Mouse (Mus musculus) adrenal gland, postnatal 14 days (tissue): ENCODE measurements at regions not wholly inside any gene's neighbourhood (a gene's known extent, or its start where the extent isn't known, plus 50 kb on each side); places are given as distances from the start of the nearest gene placed in this dataset.
A peak's percentile ranks its signal among the peaks of the same experiment; 100 is the strongest.

Experiments used
- DNase-seq: peaks from one replicate; pipeline ENCODE4 v3.0.0; 2021; ENCODE audit warnings: mixed read lengths

- no peak for DNase-seq
Observed at GRCm38 (mm10) chr5:29870537-29870936, 134.8 kb upstream of the Gm5129 start.

DNA sequence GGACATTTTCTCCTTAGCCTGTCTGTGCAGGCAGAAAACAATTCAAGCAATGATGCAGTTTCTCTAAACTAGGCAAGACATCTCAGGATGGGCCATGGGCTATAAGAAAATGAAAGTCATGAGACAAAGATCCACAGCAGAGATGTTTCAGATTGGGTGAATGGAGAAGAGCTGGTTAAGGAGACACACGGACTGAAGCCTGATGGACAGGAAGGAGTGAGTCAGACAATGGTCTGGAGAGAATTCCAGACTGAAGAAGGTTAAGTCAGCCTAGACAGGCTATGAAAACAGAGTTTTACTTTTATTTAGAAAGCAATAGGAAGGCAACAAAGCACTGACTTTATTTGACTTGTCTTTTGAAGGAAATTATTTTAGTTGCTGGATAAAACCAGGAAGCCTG, 137.5 kb upstream of the Il6 start:
- DNase-seq: no peak

DNA sequence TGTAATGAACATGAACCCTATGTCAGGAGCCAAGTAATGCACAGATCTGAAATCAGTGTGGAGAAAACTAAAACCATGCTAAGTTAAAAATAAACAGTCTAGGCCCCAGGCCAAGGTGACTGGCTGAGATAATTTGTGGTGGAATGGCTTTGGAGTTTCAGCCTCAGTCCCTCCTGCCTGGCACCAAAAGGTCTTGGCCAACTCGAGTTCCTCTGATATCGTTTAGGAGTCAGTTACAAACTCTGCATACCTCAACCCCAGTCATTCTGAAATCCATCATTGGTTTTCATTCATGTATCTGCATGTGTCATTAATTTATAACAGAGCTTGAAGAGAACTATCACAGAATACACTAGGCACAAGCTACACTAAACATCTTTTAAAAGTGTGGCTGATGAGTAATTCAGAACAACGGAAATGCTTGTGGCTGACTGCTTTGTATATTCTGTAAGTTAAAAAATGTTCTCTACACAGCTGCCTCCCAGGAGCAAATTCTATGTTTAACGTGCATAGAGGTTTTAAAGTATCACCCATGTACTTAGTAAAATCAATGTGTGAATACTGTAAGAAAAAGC, 125.6 kb upstream of the Il6 start:
- peak; percentile 22 for DNase-seq

GRCm38 (mm10) chr5:29892344-29892743, 120.6 kb upstream of the Il6 start:
- DNase-seq: no peak

DNA sequence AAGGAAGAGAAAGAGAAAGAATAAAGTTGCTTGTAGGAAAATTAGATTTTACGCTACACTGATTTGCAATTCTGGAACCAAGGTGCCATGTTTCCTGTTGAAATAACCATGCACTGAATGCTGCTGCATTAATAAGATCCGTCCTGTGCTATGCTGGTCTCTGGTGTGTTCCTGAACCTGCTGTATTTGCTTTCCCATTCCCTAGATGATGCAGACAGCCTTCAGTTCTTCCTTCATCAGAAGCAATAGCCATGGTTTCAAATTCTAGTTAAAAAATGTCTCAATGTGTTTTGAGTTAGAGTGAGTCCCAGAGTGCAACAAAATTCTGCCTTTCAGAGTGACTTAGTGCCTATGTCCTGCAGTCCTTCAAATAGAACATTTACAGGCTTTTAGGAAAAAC, 120.1 kb upstream of the Il6 start:
- DNase-seq: no peak

DNA sequence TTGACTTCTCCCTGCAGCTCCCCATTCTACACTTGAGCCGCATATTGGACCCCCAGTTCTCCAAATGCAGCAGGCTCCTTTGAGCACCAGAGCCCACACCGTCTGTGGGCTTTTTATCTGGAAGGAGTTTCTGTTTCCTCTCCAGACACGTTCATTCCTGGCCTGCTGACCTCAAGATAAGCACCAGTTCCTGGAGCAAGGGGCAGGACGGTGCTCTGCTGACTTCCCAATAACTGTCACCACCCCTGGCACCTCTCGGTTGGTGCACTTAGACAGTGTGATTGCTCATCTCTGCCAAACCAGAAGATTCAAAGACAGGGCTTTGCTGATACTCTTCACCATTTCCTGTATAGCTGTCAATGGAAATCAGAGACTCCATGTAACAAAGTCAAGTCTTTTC, 119.1 kb upstream of the Il6 start:
- peak; percentile 16 for DNase-seq

GRCm38 (mm10) chr5:29894606-29895595, 118.0 kb upstream of the Il6 start:
- peak; percentile 10 for DNase-seq

- DNase-seq: no peak
Observed at GRCm38 (mm10) chr5:29897617-29898016, 115.3 kb upstream of the Il6 start.

- no peak for DNase-seq
Observed at GRCm38 (mm10) chr5:29901716-29902115, 111.2 kb upstream of the Il6 start.

DNA sequence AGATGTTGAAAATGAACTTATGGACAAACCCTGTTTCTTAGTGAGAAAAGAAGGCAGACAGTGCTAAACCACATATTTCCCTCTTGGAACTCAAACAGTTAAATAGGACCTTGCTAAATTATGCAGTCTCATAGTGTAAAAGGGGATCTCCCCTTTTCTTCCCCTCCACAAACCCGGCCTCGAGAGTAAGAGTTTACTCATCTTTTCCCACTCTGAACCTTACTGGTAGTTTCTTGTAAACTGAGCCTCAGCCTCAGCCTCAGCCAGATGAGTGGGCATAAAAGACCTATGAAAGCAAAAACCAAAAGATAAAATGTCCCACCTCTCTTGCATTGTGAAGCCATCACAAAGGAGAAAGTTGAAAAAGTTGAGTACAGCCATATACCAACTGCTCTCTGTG, 92.6 kb upstream of the Il6 start:
- no peak for DNase-seq

GRCm38 (mm10) chr5:29925527-29925926, 87.4 kb upstream of the Il6 start:
- DNase-seq: peak; percentile 25

DNA sequence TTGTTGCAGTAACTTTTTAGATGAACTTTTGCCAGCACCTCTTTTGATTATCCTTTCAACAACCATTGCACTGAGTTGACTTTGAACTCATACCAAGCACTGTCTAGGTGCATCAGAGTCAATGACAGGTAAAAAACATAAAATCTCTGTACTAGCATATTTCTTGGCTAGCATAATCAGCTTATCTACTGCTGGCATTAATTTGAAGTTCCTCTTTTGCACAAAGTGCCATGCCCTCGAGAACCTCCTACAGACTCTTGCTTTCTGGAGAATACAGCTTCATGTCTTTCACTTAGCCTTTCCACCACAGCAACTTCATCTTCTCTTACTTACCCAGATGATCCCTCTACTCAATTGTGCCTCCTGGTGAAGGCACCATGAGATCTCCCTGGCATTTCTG, 85.3 kb upstream of the Il6 start:
- no peak for DNase-seq

DNA sequence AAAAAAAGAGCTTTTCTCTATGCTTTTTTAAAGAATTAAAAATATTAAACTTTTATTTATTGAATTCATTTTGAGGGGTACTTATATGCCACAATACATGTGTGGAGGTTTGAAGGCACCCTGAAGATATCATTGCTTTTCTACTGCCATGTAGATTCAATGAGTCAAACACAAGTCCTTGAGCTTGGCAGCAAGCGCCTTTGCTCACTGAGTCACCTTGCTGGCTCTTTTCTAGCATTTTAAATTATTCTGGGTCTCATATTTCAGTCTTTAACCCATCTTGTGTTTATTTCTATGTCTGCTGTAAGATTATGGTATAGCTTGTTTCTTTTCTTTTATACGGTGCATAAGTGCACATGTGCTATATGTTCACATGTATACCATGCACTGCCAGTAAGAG, 83.5 kb upstream of the Il6 start:
- no peak for DNase-seq

DNA sequence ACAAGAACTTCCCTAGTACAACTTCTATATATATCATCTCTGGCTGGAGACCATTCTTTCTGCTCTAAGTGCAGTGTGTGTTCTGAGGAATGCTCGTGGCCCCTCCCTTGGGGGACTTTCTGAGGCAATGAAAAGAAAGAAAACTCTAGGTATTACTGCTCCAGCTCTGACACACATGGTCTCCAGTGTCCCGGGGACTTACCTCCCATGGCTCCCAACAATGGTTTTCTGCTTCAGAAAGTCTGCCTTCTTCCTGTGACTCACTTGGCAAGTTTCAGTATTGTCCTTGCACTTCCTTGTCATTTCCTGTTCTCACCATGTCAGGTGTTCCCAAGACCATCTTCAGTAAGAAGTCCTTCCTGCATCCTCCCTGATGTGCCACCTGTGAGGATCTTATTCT, 65.7 kb upstream of the Il6 start:
- DNase-seq: no peak

DNA sequence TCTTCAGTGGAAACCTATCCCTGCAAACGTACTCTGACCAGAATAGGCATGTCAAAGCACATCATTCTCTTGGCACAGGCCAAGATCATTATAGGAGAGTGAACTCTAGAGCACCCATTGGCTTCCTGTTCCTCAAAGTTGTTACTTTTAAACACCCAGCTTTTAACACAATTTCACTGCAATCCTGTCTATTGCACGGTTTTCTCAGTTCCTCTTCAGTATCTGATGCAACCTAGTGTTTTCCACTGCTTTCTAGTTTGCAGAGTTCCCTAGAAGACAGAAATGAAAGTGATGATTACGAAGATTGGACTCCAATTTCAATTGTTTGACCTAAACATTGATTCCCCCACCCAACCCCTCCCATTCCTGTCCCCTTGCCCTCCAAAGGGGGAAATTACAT, 64.8 kb upstream of the Il6 start:
- DNase-seq: no peak

DNA sequence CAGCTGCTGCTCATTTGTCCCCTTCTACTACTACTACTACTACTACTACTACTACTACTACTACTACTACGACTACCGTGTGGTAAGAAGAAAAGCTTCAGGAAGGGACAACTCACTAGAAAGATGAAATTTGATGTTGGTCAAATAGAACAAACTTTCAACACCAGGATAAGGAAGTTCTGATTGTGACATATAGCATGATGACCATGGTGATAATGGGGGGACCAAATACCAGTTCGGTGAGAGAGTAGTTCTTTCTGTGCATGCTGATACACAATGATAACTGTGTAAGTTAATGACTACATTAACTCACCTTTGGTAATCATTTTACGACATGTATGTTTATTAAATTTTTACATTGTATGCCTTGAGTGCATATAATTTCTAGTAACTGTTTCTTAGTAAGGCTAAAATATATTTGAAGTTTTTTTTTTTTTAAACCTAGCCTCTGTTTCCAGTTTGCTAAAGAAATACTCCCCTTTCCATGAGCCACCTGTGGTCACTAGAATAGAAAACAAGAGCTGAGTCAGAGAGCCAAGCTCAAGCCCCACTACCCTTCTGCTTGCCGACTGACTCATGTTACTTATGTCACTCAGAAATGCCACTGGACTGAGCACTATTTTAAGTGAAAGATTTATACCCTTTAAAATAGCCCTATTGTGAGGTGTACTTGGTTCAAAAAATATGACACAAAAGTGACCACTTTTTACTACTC, 62.3 kb upstream of the Il6 start:
- no peak for DNase-seq

GRCm38 (mm10) chr5:29951381-29952350, 61.2 kb upstream of the Il6 start:
- no peak for DNase-seq
